Mouse (Mus musculus): ENCODE data around the gene Commd7. TPM values are rescaled to one million over a fixed set of nuclear protein-coding genes. Genes with fewer than 3 reads are reported as not detected.

Commd7 gene
- polyA plus RNA-seq, 1 experiment from 2014 or later: 39.9 TPM

- DNase-seq (no peak), ATAC-seq (ENCODE audit: low read depth) (no peak)
- Histone ChIP-seq H3K27me3 (no peaks in the 10 kb centered on the region), H3K9me3 (replicated peaks) (no peaks in the 10 kb centered on the region), H3K27ac (peak overlapping the region; percentile 92), H3K4me3 (replicated peaks) (no peak overlapping the region), H3K4me1 (replicated peaks) (peaks cover 74% of the 10 kb centered on the region), H3K9ac (peak overlapping the region; percentile 72; the same call in 1 of the 2 replicates), H3K4me2 (no peak overlapping the region), H3K36me3 (no peaks in the 10 kb centered on the region)
- WGBS (ENCODE audit: insufficient replicate concordance): 76% methylated on average over 4 of the region's 4 CpGs
Observed at GRCm38 (mm10) chr2:153584396-153584795, 48.2 kb downstream of the Commd7 start.

- H3K27ac ChIP-seq: peak overlapping the region; percentile 92
Observed at GRCm38 (mm10) chr2:153583641-153584049, 48.9 kb downstream of the Commd7 start.

GRCm38 (mm10) chr2:153582876-153583585 lies 49.5 kb downstream of the Commd7 start:
- WGBS (ENCODE audit: insufficient replicate concordance): 10% methylated on average over 15 of the region's 15 CpGs
- no peak for DNase-seq
- Histone ChIP-seq H3K9me3 (replicated peaks) (no peaks in the 10 kb centered on the region), H3K27ac (peak overlapping the region; percentile 92), H3K36me3 (no peaks in the 10 kb centered on the region), H3K27me3 (no peaks in the 10 kb centered on the region), H3K9ac (peak overlapping the region; percentile 72), H3K4me2 (peak overlapping the region; percentile 77), H3K4me3 (replicated peaks) (peak overlapping the region; percentile 47), H3K4me1 (replicated peaks) (peaks cover 82% of the 10 kb centered on the region)
- peak; percentile 58 for ATAC-seq (ENCODE audit: low read depth)

More at GRCm38 (mm10) chr2:153583641-153584049, 48.9 kb downstream of the Commd7 start:
- Histone ChIP-seq H3K9me3 (replicated peaks) (no peaks in the 10 kb centered on the region), H3K36me3 (no peaks in the 10 kb centered on the region), H3K4me2 (peak overlapping the region; percentile 77), H3K27me3 (no peaks in the 10 kb centered on the region), H3K4me1 (replicated peaks) (peaks cover 80% of the 10 kb centered on the region), H3K9ac (peak overlapping the region; percentile 72), H3K4me3 (replicated peaks) (peak overlapping the region; percentile 47)
- WGBS (ENCODE audit: insufficient replicate concordance): 14% methylated on average over 14 of the region's 14 CpGs
- peak; percentile 85 for ATAC-seq (ENCODE audit: low read depth)
- DNase-seq: peak; percentile 41

GRCm38 (mm10) chr2:153581416-153581815 lies 51.2 kb downstream of the Commd7 start:
- Histone ChIP-seq H3K4me3 (replicated peaks) (no peak overlapping the region), H3K27me3 (no peaks in the 10 kb centered on the region), H3K9ac (0 out of 2 replicates have a peak overlapping the region, but pooled peaks have one; percentile 3), H3K9me3 (replicated peaks) (no peaks in the 10 kb centered on the region), H3K27ac (peak overlapping the region; percentile 49), H3K36me3 (no peaks in the 10 kb centered on the region), H3K4me2 (no peak overlapping the region), H3K4me1 (replicated peaks) (peaks cover 92% of the 10 kb centered on the region)
- DNase-seq (no peak), ATAC-seq (ENCODE audit: low read depth) (no peak)
- WGBS (ENCODE audit: insufficient replicate concordance): 69% methylated on average over 7 of the region's 7 CpGs

GRCm38 (mm10) chr2:153580458-153580985 lies 52.1 kb downstream of the Commd7 start:
- H3K4me2 ChIP-seq: no peak overlapping the region
- H3K27me3 ChIP-seq: no peaks in the 10 kb centered on the region
- no peaks in the 10 kb centered on the region for H3K36me3 ChIP-seq
- H3K4me3 ChIP-seq (replicated peaks): no peak overlapping the region
- H3K27ac ChIP-seq: peak overlapping the region; percentile 49
- 66% methylated on average over 4 of the region's 4 CpGs for WGBS (ENCODE audit: insufficient replicate concordance)
- no peak overlapping the region for H3K9ac ChIP-seq
- H3K4me1 ChIP-seq (replicated peaks): peaks cover 92% of the 10 kb centered on the region
- DNase-seq (no peak), ATAC-seq (ENCODE audit: low read depth) (no peak)
- no peaks in the 10 kb centered on the region for H3K9me3 ChIP-seq (replicated peaks)

- no peaks in the 10 kb centered on the region for H3K36me3 ChIP-seq
- peak overlapping the region; percentile 49 for H3K27ac ChIP-seq
- H3K27me3 ChIP-seq: no peaks in the 10 kb centered on the region
- H3K4me3 ChIP-seq (replicated peaks): no peak overlapping the region
- peaks cover 92% of the 10 kb centered on the region for H3K4me1 ChIP-seq (replicated peaks)
- H3K4me2 ChIP-seq: no peak overlapping the region
- H3K9me3 ChIP-seq (replicated peaks): no peaks in the 10 kb centered on the region
- no peak for ATAC-seq (ENCODE audit: low read depth)
- no peak for DNase-seq
- WGBS (ENCODE audit: insufficient replicate concordance): 83% methylated on average over 3 of the region's 3 CpGs
- no peak overlapping the region for H3K9ac ChIP-seq
Observed at GRCm38 (mm10) chr2:153580042-153580441, 52.5 kb downstream of the Commd7 start.

GRCm38 (mm10) chr2:153577122-153577521 lies 55.5 kb downstream of the Commd7 start:
- H3K4me3 ChIP-seq (replicated peaks): no peak overlapping the region
- DNase-seq (no peak), ATAC-seq (ENCODE audit: low read depth) (peak; percentile 76)
- no peak overlapping the region for H3K4me2 ChIP-seq
- no peaks in the 10 kb centered on the region for H3K9me3 ChIP-seq (replicated peaks)
- peak overlapping the region; percentile 83 for H3K27ac ChIP-seq
- 0 out of 2 replicates have a peak overlapping the region, but pooled peaks have one; percentile 19 for H3K9ac ChIP-seq
- H3K4me1 ChIP-seq (replicated peaks): peaks cover 94% of the 10 kb centered on the region
- whole genome bisulfite sequencing (ENCODE audit: insufficient replicate concordance): 29% methylated on average over 4 of the region's 4 CpGs
- H3K27me3 ChIP-seq: no peaks in the 10 kb centered on the region
- no peaks in the 10 kb centered on the region for H3K36me3 ChIP-seq

- Histone ChIP-seq H3K27me3 (no peaks in the 10 kb centered on the region), H3K36me3 (no peaks in the 10 kb centered on the region), H3K27ac (peak overlapping the region; percentile 83), H3K4me1 (replicated peaks) (peaks cover 91% of the 10 kb centered on the region), H3K9me3 (replicated peaks) (no peaks in the 10 kb centered on the region), H3K4me2 (no peak overlapping the region), H3K4me3 (replicated peaks) (no peak overlapping the region), H3K9ac (peak overlapping the region; percentile 40)
- 10% methylated on average over 3 of the region's 3 CpGs for WGBS (ENCODE audit: insufficient replicate concordance)
- ATAC-seq (ENCODE audit: low read depth): peak; percentile 61
- peak; percentile 34 for DNase-seq
Observed at GRCm38 (mm10) chr2:153576150-153576549, 56.4 kb downstream of the Commd7 start.

GRCm38 (mm10) chr2:153575554-153575953 lies 57.0 kb downstream of the Commd7 start:
- Histone ChIP-seq H3K4me3 (replicated peaks) (no peak overlapping the region), H3K9ac (peak overlapping the region; percentile 40), H3K4me2 (no peak overlapping the region), H3K36me3 (no peaks in the 10 kb centered on the region), H3K9me3 (replicated peaks) (no peaks in the 10 kb centered on the region), H3K27ac (peak overlapping the region; percentile 83), H3K4me1 (replicated peaks) (peaks cover 90% of the 10 kb centered on the region), H3K27me3 (no peaks in the 10 kb centered on the region)
- ATAC-seq (ENCODE audit: low read depth) (0 out of 2 replicates have a peak, but pooled peaks have one; percentile 7), DNase-seq (no peak)
- WGBS (ENCODE audit: insufficient replicate concordance): 53% methylated on average over 6 of the region's 6 CpGs

- H3K9me3 ChIP-seq (replicated peaks): no peaks in the 10 kb centered on the region
- peaks cover 95% of the 10 kb centered on the region for H3K4me1 ChIP-seq (replicated peaks)
- ATAC-seq (ENCODE audit: low read depth) (no peak), DNase-seq (no peak)
- peak overlapping the region; percentile 29; the same call in 1 of the 2 replicates for H3K27ac ChIP-seq
- no peaks in the 10 kb centered on the region for H3K27me3 ChIP-seq
- H3K4me3 ChIP-seq (replicated peaks): no peak overlapping the region
- H3K36me3 ChIP-seq: no peaks in the 10 kb centered on the region
- H3K4me2 ChIP-seq: no peak overlapping the region
- H3K9ac ChIP-seq: no peak overlapping the region
- WGBS (ENCODE audit: insufficient replicate concordance): 46% methylated on average over 9 of the region's 9 CpGs
Observed at GRCm38 (mm10) chr2:153573101-153573500, 59.5 kb downstream of the Commd7 start.

GRCm38 (mm10) chr2:153568541-153568940 lies 64.0 kb downstream of the Commd7 start:
- no peaks in the 10 kb centered on the region for H3K9me3 ChIP-seq (replicated peaks)
- H3K9ac ChIP-seq: peak overlapping the region; percentile 64
- H3K36me3 ChIP-seq: no peaks in the 10 kb centered on the region
- H3K4me2 ChIP-seq: peak overlapping the region; percentile 57
- H3K4me3 ChIP-seq (replicated peaks): peak overlapping the region; percentile 2; the same call in 1 of the 2 replicates
- WGBS (ENCODE audit: insufficient replicate concordance): 22% methylated on average over 6 of the region's 6 CpGs
- no peaks in the 10 kb centered on the region for H3K27me3 ChIP-seq
- ATAC-seq (ENCODE audit: low read depth) (peak; percentile 96), DNase-seq (peak; percentile 74)
- H3K27ac ChIP-seq: peak overlapping the region; percentile 92
- H3K4me1 ChIP-seq (replicated peaks): peaks cover 76% of the 10 kb centered on the region
